Mouse (Mus musculus) right cerebral cortex, adult 18-20 months (tissue): ENCODE results near the gene Scarb1.

Experiments
- DNase-seq: peaks from one replicate; pipeline ENCODE4 v3.0.0; 2022; ENCODE audit warnings: mixed read lengths

Gene Scarb1

GRCm38 (mm10) chr5:125230463-125230862, 110.4 kb downstream of the Scarb1 start:
- DNase-seq, result no peak

GRCm38 (mm10) chr5:125229097-125229496, 111.8 kb downstream of the Scarb1 start:
- DNase-seq, result peak; percentile 39

DNA sequence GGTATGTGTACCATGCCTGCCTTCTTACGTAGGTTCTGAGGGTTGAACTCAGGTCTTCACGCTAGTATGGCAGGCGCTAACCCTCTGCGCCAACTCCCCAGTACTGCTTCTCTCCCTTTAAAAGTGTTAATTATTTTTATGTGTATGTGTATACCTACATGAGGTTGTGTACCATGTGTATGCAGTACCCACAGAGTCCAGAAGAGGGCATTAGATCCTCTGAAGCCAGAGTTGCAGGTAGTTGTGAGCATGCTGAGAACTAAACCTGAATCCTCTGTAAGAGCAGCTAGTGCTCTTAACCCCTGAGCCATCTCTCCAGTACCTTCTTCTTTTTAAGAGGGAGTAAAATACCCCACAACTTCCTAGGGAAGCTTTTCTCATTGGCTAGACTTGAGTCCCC, 113.2 kb downstream of the Scarb1 start:
- DNase-seq, result no peak
